Mouse (Mus musculus): ENCODE data around the gene Rab31. TPM values are rescaled to one million over a fixed set of nuclear protein-coding genes. Genes with fewer than 3 reads are reported as not detected.

The Rab31 gene
- polyA plus RNA-seq, 1 experiment from 2014 or later: 31.0 TPM

- Histone ChIP-seq H3K4me2 (ENCODE audit: low read length) (no peak overlapping the region), H3K9me3 (ENCODE audit: control insufficient read depth, low read length) (no peaks in the 10 kb centered on the region), H3K36me3 (ENCODE audit: control insufficient read depth, insufficient read depth, low read length) (no peaks in the 10 kb centered on the region), H3K4me3 (ENCODE audit: control insufficient read depth in 1 of 2, insufficient read depth in 1 of 2, low read depth in 1 of 2, low read length in 2 of 2) (no peak overlapping the region), H3K9ac (ENCODE audit: low read length) (no peak overlapping the region), H3K27me3 (ENCODE audit: control insufficient read depth, insufficient read depth, low read length) (no peaks in the 10 kb centered on the region), H3K27ac (replicated peaks in 1 of 2; ENCODE audit: control insufficient read depth in 1 of 2, insufficient read depth in 1 of 2, low read depth in 2 of 2, low read length in 2 of 2) (no peak overlapping the region), H3K4me1 (ENCODE audit: control insufficient read depth in 2 of 2, insufficient read depth in 2 of 2, low read length in 2 of 2) (no peaks in the 10 kb centered on the region)
- no peak for ATAC-seq (ENCODE audit: insufficient number of reproducible peaks, insufficient read depth, low FRiP score, low read depth)
- WGBS: 88% methylated on average over 2 of the region's 2 CpGs
These were observed 46.7 kb downstream of the Rab31 start for GRCm38 (mm10) chr17:65725814-65726213.

GRCm38 (mm10) chr17:65725381-65725780 lies 47.2 kb downstream of the Rab31 start:
- no peaks in the 10 kb centered on the region for H3K9me3 ChIP-seq (ENCODE audit: control insufficient read depth, low read length)
- no peaks in the 10 kb centered on the region for H3K4me1 ChIP-seq (ENCODE audit: control insufficient read depth in 2 of 2, insufficient read depth in 2 of 2, low read length in 2 of 2)
- no peak overlapping the region for H3K4me3 ChIP-seq (ENCODE audit: control insufficient read depth in 1 of 2, insufficient read depth in 1 of 2, low read depth in 1 of 2, low read length in 2 of 2)
- H3K36me3 ChIP-seq (ENCODE audit: control insufficient read depth, insufficient read depth, low read length): no peaks in the 10 kb centered on the region
- H3K4me2 ChIP-seq (ENCODE audit: low read length): no peak overlapping the region
- H3K27ac ChIP-seq (replicated peaks in 1 of 2; ENCODE audit: control insufficient read depth in 1 of 2, insufficient read depth in 1 of 2, low read depth in 2 of 2, low read length in 2 of 2): no peak overlapping the region
- no peak overlapping the region for H3K9ac ChIP-seq (ENCODE audit: low read length)
- 74% methylated on average over 8 of the region's 8 CpGs for WGBS
- H3K27me3 ChIP-seq (ENCODE audit: control insufficient read depth, insufficient read depth, low read length): no peaks in the 10 kb centered on the region
- ATAC-seq (ENCODE audit: insufficient number of reproducible peaks, insufficient read depth, low FRiP score, low read depth): no peak

GRCm38 (mm10) chr17:65724254-65724653 lies 48.3 kb downstream of the Rab31 start:
- Histone ChIP-seq H3K4me2 (ENCODE audit: low read length) (no peak overlapping the region), H3K27me3 (ENCODE audit: control insufficient read depth, insufficient read depth, low read length) (no peaks in the 10 kb centered on the region), H3K9ac (ENCODE audit: low read length) (no peak overlapping the region), H3K4me3 (ENCODE audit: control insufficient read depth in 1 of 2, insufficient read depth in 1 of 2, low read depth in 1 of 2, low read length in 2 of 2) (no peak overlapping the region), H3K36me3 (ENCODE audit: control insufficient read depth, insufficient read depth, low read length) (no peaks in the 10 kb centered on the region), H3K4me1 (ENCODE audit: control insufficient read depth in 2 of 2, insufficient read depth in 2 of 2, low read length in 2 of 2) (no peaks in the 10 kb centered on the region), H3K27ac (replicated peaks in 1 of 2; ENCODE audit: control insufficient read depth in 1 of 2, insufficient read depth in 1 of 2, low read depth in 2 of 2, low read length in 2 of 2) (no peak overlapping the region), H3K9me3 (ENCODE audit: control insufficient read depth, low read length) (no peaks in the 10 kb centered on the region)
- peak; percentile 69 for ATAC-seq (ENCODE audit: insufficient number of reproducible peaks, insufficient read depth, low FRiP score, low read depth)
- WGBS: 69% methylated on average over 11 of the region's 11 CpGs

- no peak for ATAC-seq (ENCODE audit: insufficient number of reproducible peaks, insufficient read depth, low FRiP score, low read depth)
- no peak overlapping the region for H3K27ac ChIP-seq (replicated peaks in 1 of 2; ENCODE audit: control insufficient read depth in 1 of 2, insufficient read depth in 1 of 2, low read depth in 2 of 2, low read length in 2 of 2)
- H3K4me2 ChIP-seq (ENCODE audit: low read length): no peak overlapping the region
- H3K27me3 ChIP-seq (ENCODE audit: control insufficient read depth, insufficient read depth, low read length): no peaks in the 10 kb centered on the region
- WGBS: 82% methylated on average over 8 of the region's 8 CpGs
- H3K4me1 ChIP-seq (ENCODE audit: control insufficient read depth in 2 of 2, insufficient read depth in 2 of 2, low read length in 2 of 2): no peaks in the 10 kb centered on the region
- H3K9ac ChIP-seq (ENCODE audit: low read length): no peak overlapping the region
- H3K9me3 ChIP-seq (ENCODE audit: control insufficient read depth, low read length): no peaks in the 10 kb centered on the region
- H3K36me3 ChIP-seq (ENCODE audit: control insufficient read depth, insufficient read depth, low read length): no peaks in the 10 kb centered on the region
- H3K4me3 ChIP-seq (ENCODE audit: control insufficient read depth in 1 of 2, insufficient read depth in 1 of 2, low read depth in 1 of 2, low read length in 2 of 2): no peak overlapping the region
These were observed 48.9 kb downstream of the Rab31 start for GRCm38 (mm10) chr17:65723633-65724032.

GRCm38 (mm10) chr17:65721330-65721729 lies 51.2 kb downstream of the Rab31 start:
- no peak overlapping the region for H3K4me3 ChIP-seq (ENCODE audit: control insufficient read depth in 1 of 2, insufficient read depth in 1 of 2, low read depth in 1 of 2, low read length in 2 of 2)
- no peak overlapping the region for H3K9ac ChIP-seq (ENCODE audit: low read length)
- H3K27me3 ChIP-seq (ENCODE audit: control insufficient read depth, insufficient read depth, low read length): no peaks in the 10 kb centered on the region
- no peaks in the 10 kb centered on the region for H3K36me3 ChIP-seq (ENCODE audit: control insufficient read depth, insufficient read depth, low read length)
- no peaks in the 10 kb centered on the region for H3K4me1 ChIP-seq (ENCODE audit: control insufficient read depth in 2 of 2, insufficient read depth in 2 of 2, low read length in 2 of 2)
- H3K27ac ChIP-seq (replicated peaks in 1 of 2; ENCODE audit: control insufficient read depth in 1 of 2, insufficient read depth in 1 of 2, low read depth in 2 of 2, low read length in 2 of 2): no peak overlapping the region
- H3K4me2 ChIP-seq (ENCODE audit: low read length): no peak overlapping the region
- H3K9me3 ChIP-seq (ENCODE audit: control insufficient read depth, low read length): no peaks in the 10 kb centered on the region
- no peak for ATAC-seq (ENCODE audit: insufficient number of reproducible peaks, insufficient read depth, low FRiP score, low read depth)

GRCm38 (mm10) chr17:65719826-65720225 lies 52.7 kb downstream of the Rab31 start:
- H3K9me3 ChIP-seq (ENCODE audit: control insufficient read depth, low read length): no peaks in the 10 kb centered on the region
- ATAC-seq (ENCODE audit: insufficient number of reproducible peaks, insufficient read depth, low FRiP score, low read depth): no peak
- WGBS: 93% methylated on average over 5 of the region's 5 CpGs

GRCm38 (mm10) chr17:65718578-65718977 lies 54.0 kb downstream of the Rab31 start:
- no peak overlapping the region for H3K27ac ChIP-seq (replicated peaks in 1 of 2; ENCODE audit: control insufficient read depth in 1 of 2, insufficient read depth in 1 of 2, low read depth in 2 of 2, low read length in 2 of 2)
- no peaks in the 10 kb centered on the region for H3K4me1 ChIP-seq (ENCODE audit: control insufficient read depth in 2 of 2, insufficient read depth in 2 of 2, low read length in 2 of 2)
- no peak overlapping the region for H3K4me2 ChIP-seq (ENCODE audit: low read length)
- no peak overlapping the region for H3K9ac ChIP-seq (ENCODE audit: low read length)
- no peak for ATAC-seq (ENCODE audit: insufficient number of reproducible peaks, insufficient read depth, low FRiP score, low read depth)
- 0 out of 2 replicates have a peak, but pooled peaks cover 3% of the 10 kb centered on the region for H3K36me3 ChIP-seq (ENCODE audit: control insufficient read depth, insufficient read depth, low read length)
- no peak overlapping the region for H3K4me3 ChIP-seq (ENCODE audit: control insufficient read depth in 1 of 2, insufficient read depth in 1 of 2, low read depth in 1 of 2, low read length in 2 of 2)
- WGBS: 83% methylated on average over 2 of the region's 2 CpGs
- H3K9me3 ChIP-seq (ENCODE audit: control insufficient read depth, low read length): no peaks in the 10 kb centered on the region
- H3K27me3 ChIP-seq (ENCODE audit: control insufficient read depth, insufficient read depth, low read length): no peaks in the 10 kb centered on the region

More at GRCm38 (mm10) chr17:65719826-65720225, 52.7 kb downstream of the Rab31 start:
- no peak overlapping the region for H3K27ac ChIP-seq (replicated peaks in 1 of 2; ENCODE audit: control insufficient read depth in 1 of 2, insufficient read depth in 1 of 2, low read depth in 2 of 2, low read length in 2 of 2)
- H3K27me3 ChIP-seq (ENCODE audit: control insufficient read depth, insufficient read depth, low read length): no peaks in the 10 kb centered on the region
- H3K4me3 ChIP-seq (ENCODE audit: control insufficient read depth in 1 of 2, insufficient read depth in 1 of 2, low read depth in 1 of 2, low read length in 2 of 2): no peak overlapping the region
- 0 out of 2 replicates have a peak, but pooled peaks cover 3% of the 10 kb centered on the region for H3K36me3 ChIP-seq (ENCODE audit: control insufficient read depth, insufficient read depth, low read length)
- H3K4me1 ChIP-seq (ENCODE audit: control insufficient read depth in 2 of 2, insufficient read depth in 2 of 2, low read length in 2 of 2): no peaks in the 10 kb centered on the region
- H3K9ac ChIP-seq (ENCODE audit: low read length): no peak overlapping the region
- no peak overlapping the region for H3K4me2 ChIP-seq (ENCODE audit: low read length)

- H3K9me3 ChIP-seq (ENCODE audit: control insufficient read depth, low read length): no peaks in the 10 kb centered on the region
- WGBS: 66% methylated on average over 4 of the region's 4 CpGs
- no peaks in the 10 kb centered on the region for H3K4me1 ChIP-seq (ENCODE audit: control insufficient read depth in 2 of 2, insufficient read depth in 2 of 2, low read length in 2 of 2)
- H3K9ac ChIP-seq (ENCODE audit: low read length): no peak overlapping the region
- H3K4me2 ChIP-seq (ENCODE audit: low read length): no peak overlapping the region
- no peak overlapping the region for H3K27ac ChIP-seq (replicated peaks in 1 of 2; ENCODE audit: control insufficient read depth in 1 of 2, insufficient read depth in 1 of 2, low read depth in 2 of 2, low read length in 2 of 2)
- ATAC-seq (ENCODE audit: insufficient number of reproducible peaks, insufficient read depth, low FRiP score, low read depth): no peak
- H3K4me3 ChIP-seq (ENCODE audit: control insufficient read depth in 1 of 2, insufficient read depth in 1 of 2, low read depth in 1 of 2, low read length in 2 of 2): no peak overlapping the region
- 0 out of 2 replicates have a peak, but pooled peaks cover 3% of the 10 kb centered on the region for H3K36me3 ChIP-seq (ENCODE audit: control insufficient read depth, insufficient read depth, low read length)
- H3K27me3 ChIP-seq (ENCODE audit: control insufficient read depth, insufficient read depth, low read length): no peaks in the 10 kb centered on the region
These were observed 54.8 kb downstream of the Rab31 start for GRCm38 (mm10) chr17:65717658-65718199.

Data from heart, embryonic 14.5 days (tissue).